Mouse (Mus musculus) mouse embryonic stem cell (cell line): ENCODE data around the gene Meis2.

ENCODE experiments used
- in situ Hi-C, 2 experiments: fragments of 300-500 bp; cut with MboI; formaldehyde crosslinking; loops; 1 replicate in 1 of 2; 3 replicates in 1 of 2; pipeline ENCODE4 v1.14.3; 2019 to 2020; ENCODE audit warnings: low sequenced_read_pairs in 2 of 2, low pct_unique_long_range_greater_than_20kb in 1 of 2, mixed read lengths in 1 of 2; ENCODE audit not compliant: unreplicated experiment in 1 of 2

Gene Meis2

GRCm38 (mm10) chr2:115897001-115897400 lies 168.6 kb downstream of the Meis2 start:
- in situ Hi-C loops = no loop called here

GRCm38 (mm10) chr2:115895717-115896116 lies 169.9 kb downstream of the Meis2 start:
- in situ Hi-C loops = no loop called here

GRCm38 (mm10) chr2:115895256-115895655 lies 170.4 kb downstream of the Meis2 start:
- in situ Hi-C loops = no loop called here

- in situ Hi-C loops = no loop called here
These were observed 172.5 kb downstream of the Meis2 start for GRCm38 (mm10) chr2:115893113-115893512.

- in situ Hi-C loops = no loop called here
These were observed 174.9 kb downstream of the Meis2 start for GRCm38 (mm10) chr2:115890715-115891114.

GRCm38 (mm10) chr2:115890030-115890429 lies 175.6 kb downstream of the Meis2 start:
- in situ Hi-C loops = no loop called here

GRCm38 (mm10) chr2:115889212-115889611 lies 176.4 kb downstream of the Meis2 start:
- in situ Hi-C loops = no loop called here

- in situ Hi-C loops = no loop called here
These were observed 177.1 kb downstream of the Meis2 start for GRCm38 (mm10) chr2:115888336-115889077.

GRCm38 (mm10) chr2:115887631-115888030 lies 178.0 kb downstream of the Meis2 start:
- in situ Hi-C loops = no loop called here

GRCm38 (mm10) chr2:115884184-115884583 lies 181.5 kb downstream of the Meis2 start:
- in situ Hi-C loops = no loop called here

GRCm38 (mm10) chr2:115883520-115883919 lies 182.1 kb downstream of the Meis2 start:
- in situ Hi-C loops = no loop called here

- in situ Hi-C loops = no loop called here
These were observed 189.7 kb downstream of the Meis2 start for GRCm38 (mm10) chr2:115875802-115876531.

GRCm38 (mm10) chr2:115872851-115873250 lies 192.8 kb downstream of the Meis2 start:
- in situ Hi-C loops = no loop called here

- in situ Hi-C loops = no loop called here
These were observed 195.7 kb downstream of the Meis2 start for GRCm38 (mm10) chr2:115869966-115870365.

GRCm38 (mm10) chr2:115860600-115861347 lies 204.9 kb downstream of the Meis2 start:
- in situ Hi-C loops = no loop called here

GRCm38 (mm10) chr2:115860141-115860480 lies 205.5 kb downstream of the Meis2 start:
- in situ Hi-C loops = no loop called here

- in situ Hi-C loops = loop anchor here (5.0 to 10.0 kb wide), 3 partner anchors 203 to 245 kb away; no protein-coding TSS in a partner anchor
These were observed 206.1 kb downstream of the Meis2 start for GRCm38 (mm10) chr2:115859371-115860140.

- in situ Hi-C loops = loop anchor here (5.0 to 10.0 kb wide), 3 partner anchors 203 to 246 kb away; no protein-coding TSS in a partner anchor
These were observed 206.7 kb downstream of the Meis2 start for GRCm38 (mm10) chr2:115858927-115859326.
